Mouse (Mus musculus) erythroblast, embryonic 14.5 days (primary cell): ENCODE results near the gene Elmsan1.

Experiments
- GATA1 ChIP-seq: IDR thresholded peaks from 2 replicates; pipeline ENCODE4 v1.6.1; 2012; ENCODE audit warnings: low read length, inconsistent platforms, mixed read lengths
- TAL1 ChIP-seq: IDR thresholded peaks from 3 replicates; pipeline ENCODE4 v1.6.1; 2012; ENCODE audit warnings: low read length, inconsistent platforms, mixed read lengths

DNA sequence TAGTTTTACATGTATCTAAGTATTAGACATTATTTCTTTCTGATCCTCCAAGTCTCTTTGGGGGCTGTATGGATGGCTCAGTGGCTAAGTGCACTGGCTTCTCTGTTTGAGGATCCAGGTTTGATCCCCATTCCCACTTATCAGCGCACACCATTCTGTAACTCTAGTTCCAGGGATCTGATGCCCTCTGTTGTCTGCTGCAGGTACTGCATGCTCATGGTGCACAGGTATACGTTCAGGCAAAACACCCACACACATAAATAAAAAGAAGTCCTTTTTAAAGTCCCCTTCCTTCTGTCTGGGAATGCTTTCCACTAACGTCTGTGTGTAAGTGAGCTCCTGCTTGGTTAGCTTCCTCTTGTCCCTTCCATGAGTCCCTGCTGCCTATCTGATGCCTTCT, 86.4 kb downstream of the Elmsan1 start:
- TF ChIP-seq GATA1 (no peak), TAL1 (no peak)
